Mouse (Mus musculus) CD4-positive helper T cell, adult 2 months (primary cell): ENCODE data around the gene Msi2.

Source experiments
- DNase-seq: peaks from one replicate; pipeline ENCODE4 v3.0.0-alpha.2; 2012; ENCODE audit warnings: low read depth, missing footprints, low spot score

Gene Msi2

DNA sequence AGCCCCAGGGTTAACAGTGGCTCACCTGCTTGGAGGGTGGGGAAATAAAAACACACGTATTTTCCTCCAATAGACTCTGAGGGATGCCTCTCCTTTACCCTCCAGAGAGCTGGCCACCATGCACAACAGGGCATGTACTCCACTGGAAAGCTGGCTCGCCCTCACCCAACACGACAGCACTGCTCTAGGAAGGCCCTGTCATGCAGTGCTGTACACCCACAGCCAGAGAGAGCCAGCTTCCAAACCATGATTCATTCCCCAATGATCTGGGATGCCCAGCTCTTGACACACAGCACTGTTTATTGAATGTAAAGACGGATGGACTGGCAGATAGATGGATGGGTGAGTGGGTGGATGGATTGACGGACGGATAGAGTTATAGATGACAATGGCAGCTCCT is 269.1 kb downstream of the Msi2 start:
- DNase-seq, result no peak

DNA sequence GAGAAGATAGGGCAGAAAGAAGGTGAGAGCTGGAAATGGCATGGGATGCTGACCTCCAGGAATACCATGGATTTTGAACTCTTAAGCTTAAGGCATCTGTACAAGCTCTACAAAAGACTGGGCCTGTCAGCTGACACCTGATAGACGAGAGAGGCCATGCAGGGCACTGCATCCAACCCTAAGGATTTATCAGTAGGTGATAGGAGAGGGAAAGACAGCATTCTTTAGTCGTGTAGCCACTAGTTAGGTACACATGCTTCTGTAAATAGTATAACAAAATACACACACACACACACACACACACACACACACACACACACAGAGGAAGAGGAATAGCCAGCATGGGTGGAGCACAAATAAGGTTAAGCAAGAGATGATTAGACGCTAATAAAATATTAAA is 269.7 kb downstream of the Msi2 start:
- no peak for DNase-seq

- no peak for DNase-seq
Measured at GRCm38 (mm10) chr11:88447350-88447749, 271.0 kb downstream of the Msi2 start.

DNA sequence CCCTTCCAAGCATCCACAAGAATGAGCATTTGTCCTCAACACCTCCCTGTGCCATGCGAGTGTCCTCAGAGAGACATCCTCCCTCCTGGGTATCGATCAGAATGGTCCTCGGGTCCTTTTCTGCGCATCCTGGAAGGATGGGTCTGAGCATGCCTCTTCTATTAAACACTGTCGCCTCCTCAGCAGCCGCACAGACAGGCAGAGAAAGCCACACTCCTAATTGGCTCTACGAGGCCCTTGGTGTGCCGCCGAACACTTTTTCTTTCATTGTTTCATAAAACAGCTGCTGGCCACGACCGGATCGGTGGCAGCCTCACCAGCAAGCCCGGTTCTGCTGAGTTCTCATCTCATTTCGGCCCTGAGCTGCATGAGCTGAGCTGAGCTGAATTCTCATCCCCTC is 274.4 kb downstream of the Msi2 start:
- no peak for DNase-seq

- DNase-seq, result no peak
Measured at GRCm38 (mm10) chr11:88443291-88443690, 275.0 kb downstream of the Msi2 start.

DNA sequence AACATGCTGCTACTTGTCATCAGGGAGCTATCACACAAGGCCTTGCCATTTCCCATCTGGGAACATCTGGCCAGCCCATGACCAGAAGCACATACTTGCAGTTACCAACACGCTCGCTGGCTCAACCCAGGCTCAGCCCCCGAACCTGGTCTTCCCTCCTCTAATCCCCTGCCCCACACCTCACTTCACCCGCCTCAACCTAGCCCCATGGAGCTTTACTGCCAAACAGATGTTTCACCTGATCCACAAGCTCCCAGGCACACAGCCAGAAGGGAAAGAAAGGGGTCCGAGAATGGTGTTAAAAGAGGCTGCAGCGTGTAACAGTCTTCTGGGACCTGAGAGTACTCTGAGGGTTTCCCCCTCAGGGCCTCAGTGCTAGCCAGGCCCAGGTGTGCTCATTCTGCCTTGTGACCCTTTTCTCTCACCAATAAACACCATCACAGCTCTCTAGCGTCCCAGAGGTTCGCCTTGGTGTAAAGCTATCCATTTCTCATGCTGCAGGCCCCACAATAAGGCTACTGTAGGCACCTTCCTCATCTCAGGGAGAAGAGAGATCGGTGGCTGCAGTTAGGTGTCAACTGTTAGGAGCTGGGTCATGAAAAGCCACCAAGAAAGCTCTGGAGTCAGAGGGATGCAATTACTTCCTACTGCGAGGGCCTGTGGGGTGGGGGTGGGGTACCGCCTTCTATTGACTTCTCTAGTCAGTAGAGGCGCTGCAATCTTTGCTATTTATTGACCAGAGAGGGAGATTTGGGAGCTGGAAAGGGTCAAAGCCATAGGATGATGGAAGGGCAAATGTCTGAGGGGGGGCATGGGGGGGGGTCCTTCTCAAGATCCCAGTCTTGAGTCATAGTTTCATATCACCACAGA is 276.2 kb downstream of the Msi2 start:
- no peak for DNase-seq

DNA sequence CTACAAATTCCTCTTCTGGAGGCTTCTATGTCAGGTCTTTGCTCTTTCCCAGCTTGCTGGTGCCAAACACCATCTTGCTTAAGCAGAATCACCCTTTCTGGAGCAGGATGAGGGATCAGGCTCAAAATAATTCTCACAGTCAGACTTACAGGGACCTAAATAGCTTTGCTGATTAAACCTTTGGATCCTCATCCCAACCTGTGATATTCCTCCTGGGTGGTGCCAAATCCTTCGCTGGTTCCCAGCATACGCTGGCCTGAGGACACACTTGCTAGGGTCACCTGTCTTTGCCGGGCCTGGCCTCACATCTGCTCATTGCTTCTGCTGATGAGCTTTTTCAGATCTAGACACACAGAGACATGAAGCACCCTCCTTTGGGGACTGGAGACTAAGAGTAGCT is 279.7 kb downstream of the Msi2 start:
- no peak for DNase-seq

- DNase-seq, result no peak
Measured at GRCm38 (mm10) chr11:88436596-88436995, 281.7 kb downstream of the Msi2 start.

- DNase-seq, result no peak
Measured at GRCm38 (mm10) chr11:88435543-88435942, 282.8 kb downstream of the Msi2 start.

GRCm38 (mm10) chr11:88431363-88432269 is 286.7 kb downstream of the Msi2 start:
- no peak for DNase-seq

GRCm38 (mm10) chr11:88430292-88430691 is 288.0 kb downstream of the Msi2 start:
- peak; percentile 79 for DNase-seq

- peak; percentile 21 for DNase-seq
Measured at GRCm38 (mm10) chr11:88429680-88430079, 288.6 kb downstream of the Msi2 start.

- DNase-seq, result peak; percentile 75
Measured at GRCm38 (mm10) chr11:88425631-88426101, 292.6 kb downstream of the Msi2 start.

GRCm38 (mm10) chr11:88424034-88424767 is 294.1 kb downstream of the Msi2 start:
- no peak for DNase-seq

- no peak for DNase-seq
Measured at GRCm38 (mm10) chr11:88421057-88421578, 297.2 kb downstream of the Msi2 start.

GRCm38 (mm10) chr11:88419657-88420366 is 298.5 kb downstream of the Msi2 start:
- DNase-seq, result no peak

- DNase-seq, result no peak
Measured at GRCm38 (mm10) chr11:88419064-88419463, 299.2 kb downstream of the Msi2 start.

GRCm38 (mm10) chr11:88414157-88414870 is 304.0 kb downstream of the Msi2 start:
- DNase-seq, result no peak

DNA sequence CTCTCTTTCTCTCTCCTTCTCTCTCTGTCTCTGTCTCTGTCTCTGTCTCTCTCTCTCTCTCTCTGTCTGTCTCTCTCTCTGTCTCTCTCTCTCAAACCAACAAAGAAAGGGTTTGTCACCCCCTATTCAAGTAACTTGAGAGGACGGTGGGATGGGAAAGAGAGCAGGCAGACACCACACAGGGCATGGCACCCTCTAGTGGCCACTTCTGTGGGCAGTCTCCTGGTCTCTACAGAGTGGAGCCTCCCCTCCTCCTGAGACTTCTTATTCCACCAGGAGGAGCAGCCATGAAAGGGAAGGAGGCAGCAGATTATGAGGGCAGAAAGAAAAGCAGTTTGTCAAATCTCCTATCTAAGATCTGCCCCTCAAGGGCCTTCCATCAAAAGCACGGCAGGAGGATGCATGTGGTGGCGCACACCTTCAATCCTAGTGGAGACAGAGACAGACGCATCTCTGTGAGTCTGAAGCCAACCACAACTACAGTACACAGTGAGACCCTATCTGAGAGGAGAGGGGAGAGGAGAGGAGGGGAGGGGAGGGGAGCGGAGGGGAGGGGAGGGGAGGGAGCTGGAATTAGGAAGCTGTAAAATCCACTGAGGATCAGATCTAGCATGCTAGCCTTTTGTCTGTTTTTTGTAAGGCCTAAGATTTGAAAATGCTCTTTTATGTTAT is 305.8 kb downstream of the Msi2 start:
- peak; percentile 41 for DNase-seq

GRCm38 (mm10) chr11:88408305-88408704 is 310.0 kb downstream of the Msi2 start:
- DNase-seq, result no peak
